Mouse (Mus musculus) stomach, postnatal 0 days (tissue): ENCODE data around the gene Tmem107. TPM values are rescaled to one million over a fixed set of nuclear protein-coding genes. Genes with fewer than 3 reads are reported as not detected.

Source experiments
- ATAC-seq: fragments of 200-750 bp; cut with Nextera tagmentation; 2 replicates; pipeline ENCODE4 v1.8.0; 2017; ENCODE audit not compliant: low FRiP score, low TSS enrichment
- DNase-seq: peaks from one replicate; pipeline ENCODE4 v3.0.0-alpha.2; 2016; ENCODE audit warnings: low spot score
- H3K27ac ChIP-seq: fragments of 300-500 bp; sonication (generic); replicated peaks from 2 replicates; pipeline ENCODE4 v1.5.1; 2014; ENCODE audit warnings: mild to moderate bottlenecking, control low read depth
- H3K27me3 ChIP-seq: fragments of 300-500 bp; sonication (generic); 2 replicates; pipeline ENCODE4 v1.6.1; 2014; ENCODE audit warnings: low read length; ENCODE audit not compliant: control insufficient read depth, insufficient read depth
- H3K36me3 ChIP-seq: fragments of 300-500 bp; sonication (generic); 2 replicates; pipeline ENCODE4 v1.6.1; 2014; ENCODE audit warnings: low read length, mixed read lengths; ENCODE audit not compliant: control insufficient read depth, insufficient read depth
- H3K4me1 ChIP-seq: fragments of 300-500 bp; sonication (generic); replicated peaks from 2 replicates; pipeline ENCODE4 v1.6.1; 2014; ENCODE audit warnings: antibody characterized with exemption; ENCODE audit not compliant: control insufficient read depth, insufficient read depth
- H3K4me2 ChIP-seq: fragments of 300-500 bp; sonication (generic); replicated peaks from 2 replicates; pipeline ENCODE4 v1.6.1; 2014; ENCODE audit warnings: low read depth, mild to moderate bottlenecking, control low read depth, moderate library complexity
- H3K4me3 ChIP-seq: fragments of 300-500 bp; sonication (generic); 2 replicates; pipeline ENCODE4 v1.5.1; 2014; ENCODE audit warnings: low read depth, low read length, control low read depth
- H3K9ac ChIP-seq: fragments of 300-500 bp; sonication (generic); 2 replicates; pipeline ENCODE4 v1.6.1; 2014; ENCODE audit warnings: mild to moderate bottlenecking, low read length, control low read depth, mixed read lengths
- H3K9me3 ChIP-seq: fragments of 300-500 bp; sonication (generic); 2 replicates; pipeline ENCODE4 v1.6.1; 2016; ENCODE audit warnings: low read length; ENCODE audit not compliant: control insufficient read depth
- CTCF ChIP-seq: IDR thresholded peaks from 2 replicates; pipeline ENCODE4 v1.5.1; 2016; ENCODE audit warnings: antibody characterized with exemption, low read depth, mild to moderate bottlenecking, moderate library complexity
- EP300 ChIP-seq: optimal IDR thresholded peaks from 2 replicates; pipeline ENCODE3; 2016; ENCODE audit warnings: antibody characterized with exemption
- WGBS: fragments of 180-500 bp; shearing (Covaris S2); extraction: QIAGEN DNeasy Blood & Tissue Kit; methylation state at CpG from one replicate; pipeline ENCODE4 v1.1.7; 2014; 5-methylcytosine and 5-hydroxymethylcytosine counted together
- polyA plus RNA-seq: library from polyadenylated mRNA; unstranded; fragments of >200 nt; fragmentation: Nextera tagmentation; extraction: Ambion mirVana; gene quantifications from 2 replicates; pipeline ENCODE4 v1.2.1, GENCODE M21; 2015

Gene Tmem107
- polyA plus RNA-seq: 28.4 and 30.8 TPM in 2 replicates

- TF ChIP-seq EP300: peak; percentile 98
- peak; percentile 36; the same call in 1 of the 2 replicates for TF ChIP-seq CTCF
- Histone ChIP-seq H3K36me3 (no peaks in the 10 kb centered on the region), H3K27me3 (no peaks in the 10 kb centered on the region), H3K4me3 (peak within 1 kb of the TSS; percentile 53), H3K27ac (peak within 1 kb of the TSS; percentile 93), H3K9ac (peak within 1 kb of the TSS; percentile 77), H3K4me1 (0 out of 2 replicates have a peak, but pooled peaks cover 2% of the 10 kb centered on the region), H3K9me3 (no peaks in the 10 kb centered on the region), H3K4me2 (peak within 1 kb of the TSS; percentile 75)
- DNase-seq: peak; percentile 92
- ATAC-seq: peak; percentile 86
- WGBS: under 1% methylated on average over 45 of the region's 47 CpGs
Observed at GRCm38 (mm10) chr11:69070590-69071222, at the start of gene Tmem107. Gene Tmem107 (plus strand): TSS chr11:69070806.

- Histone ChIP-seq H3K4me3 (no peak overlapping the region), H3K27me3 (no peaks in the 10 kb centered on the region), H3K4me1 (no peaks in the 10 kb centered on the region), H3K36me3 (peaks cover 49% of the 10 kb centered on the region), H3K27ac (no peak overlapping the region), H3K4me2 (no peak overlapping the region), H3K9me3 (no peaks in the 10 kb centered on the region), H3K9ac (no peak overlapping the region)
- no peak for TF ChIP-seq EP300
- TF ChIP-seq CTCF: no peak
- DNase-seq (no peak), ATAC-seq (no peak)
- 95% methylated on average over 3 of the region's 3 CpGs for WGBS
Observed at GRCm38 (mm10) chr11:69026562-69026961, 44.0 kb upstream of the Tmem107 start.

GRCm38 (mm10) chr11:69028805-69029204 lies 41.8 kb upstream of the Tmem107 start:
- no peak overlapping the region for H3K9ac ChIP-seq
- no peak overlapping the region for H3K4me2 ChIP-seq
- no peak overlapping the region for H3K4me3 ChIP-seq
- peaks cover 39% of the 10 kb centered on the region for H3K36me3 ChIP-seq
- no peaks in the 10 kb centered on the region for H3K27me3 ChIP-seq
- H3K27ac ChIP-seq: no peak overlapping the region
- 72% methylated on average over 2 of the region's 2 CpGs for WGBS
- TF ChIP-seq EP300 (no peak), CTCF (peak; percentile 64)
- ATAC-seq (no peak), DNase-seq (no peak)
- H3K9me3 ChIP-seq: no peaks in the 10 kb centered on the region
- H3K4me1 ChIP-seq: no peaks in the 10 kb centered on the region

GRCm38 (mm10) chr11:69033552-69033951 lies 37.1 kb upstream of the Tmem107 start:
- 70% methylated on average over 9 of the region's 9 CpGs for WGBS
- no peak overlapping the region for H3K27ac ChIP-seq
- no peak for TF ChIP-seq EP300
- no peak for TF ChIP-seq CTCF

GRCm38 (mm10) chr11:69034585-69034984 lies 36.0 kb upstream of the Tmem107 start:
- H3K27me3 ChIP-seq: no peaks in the 10 kb centered on the region
- no peak for DNase-seq
- no peaks in the 10 kb centered on the region for H3K9me3 ChIP-seq
- 89% methylated on average over 3 of the region's 3 CpGs for WGBS
- H3K4me1 ChIP-seq: no peaks in the 10 kb centered on the region; the same call in 1 of the 2 replicates
- H3K9ac ChIP-seq: no peak overlapping the region
- H3K27ac ChIP-seq: no peak overlapping the region
- H3K4me2 ChIP-seq: no peak overlapping the region
- H3K36me3 ChIP-seq: peaks cover 19% of the 10 kb centered on the region
- TF ChIP-seq EP300: no peak
- no peak for TF ChIP-seq CTCF
- H3K4me3 ChIP-seq: no peak overlapping the region
- ATAC-seq: no peak

More at GRCm38 (mm10) chr11:69033552-69033951, 37.1 kb upstream of the Tmem107 start:
- no peak overlapping the region for H3K4me2 ChIP-seq
- peaks cover 23% of the 10 kb centered on the region for H3K36me3 ChIP-seq
- ATAC-seq (no peak), DNase-seq (no peak)
- no peaks in the 10 kb centered on the region; the same call in 1 of the 2 replicates for H3K4me1 ChIP-seq
- no peak overlapping the region for H3K4me3 ChIP-seq
- no peak overlapping the region for H3K9ac ChIP-seq
- no peaks in the 10 kb centered on the region for H3K9me3 ChIP-seq
- H3K27me3 ChIP-seq: no peaks in the 10 kb centered on the region

GRCm38 (mm10) chr11:69035411-69035810 lies 35.2 kb upstream of the Tmem107 start:
- H3K4me3 ChIP-seq: no peak overlapping the region
- H3K36me3 ChIP-seq: peaks cover 19% of the 10 kb centered on the region

More at GRCm38 (mm10) chr11:69035411-69035810, 35.2 kb upstream of the Tmem107 start:
- Histone ChIP-seq H3K4me2 (no peak overlapping the region; the same call in 1 of the 2 replicates), H3K27me3 (no peaks in the 10 kb centered on the region), H3K27ac (no peak overlapping the region; the same call in 1 of the 2 replicates), H3K4me1 (no peaks in the 10 kb centered on the region; the same call in 1 of the 2 replicates), H3K9ac (no peak overlapping the region), H3K9me3 (no peaks in the 10 kb centered on the region)
- no peak for DNase-seq
- TF ChIP-seq CTCF: no peak
- TF ChIP-seq EP300: no peak
- no peak for ATAC-seq
- 81% methylated on average over 9 of the region's 9 CpGs for WGBS
